Mouse (Mus musculus) gastrocnemius, adult 2 months (tissue): ENCODE measurements around the gene Tymp. TPM values are rescaled to one million over a fixed set of nuclear protein-coding genes. Genes with fewer than 3 reads are reported as not detected.

Experiments
- DNase-seq: peaks from one replicate; pipeline ENCODE4 v3.0.0; 2022
- H3K27ac ChIP-seq: fragments of 200-600 bp; 2 replicates; pipeline ENCODE4 v1.8.1; 2022; ENCODE audit warnings: mild to moderate bottlenecking
- H3K4me3 ChIP-seq: fragments of 200-600 bp; 2 replicates; pipeline ENCODE4 v1.8.1; 2022; ENCODE audit warnings: mild to moderate bottlenecking, moderate library complexity
- CTCF ChIP-seq: fragments of 200-600 bp; IDR thresholded peaks from 2 replicates; pipeline ENCODE4 v1.8.1; 2022; ENCODE audit warnings: antibody characterized with exemption, mild to moderate bottlenecking, moderate library complexity
- intact Hi-C: fragments of 180-260 bp; cut with DNase I; formaldehyde crosslinking; loops from one replicate; pipeline ENCODE4 v1.15.1; 2025
- total RNA-seq, 2 experiments: library from RNA; stranded (reverse); gene quantifications; 2 replicates each; pipeline ENCODE4 v1.2.3; 2021

The Tymp gene
- total RNA-seq, 2 experiments from 2014 or later = 0.25 to 0.64 TPM

DNA sequence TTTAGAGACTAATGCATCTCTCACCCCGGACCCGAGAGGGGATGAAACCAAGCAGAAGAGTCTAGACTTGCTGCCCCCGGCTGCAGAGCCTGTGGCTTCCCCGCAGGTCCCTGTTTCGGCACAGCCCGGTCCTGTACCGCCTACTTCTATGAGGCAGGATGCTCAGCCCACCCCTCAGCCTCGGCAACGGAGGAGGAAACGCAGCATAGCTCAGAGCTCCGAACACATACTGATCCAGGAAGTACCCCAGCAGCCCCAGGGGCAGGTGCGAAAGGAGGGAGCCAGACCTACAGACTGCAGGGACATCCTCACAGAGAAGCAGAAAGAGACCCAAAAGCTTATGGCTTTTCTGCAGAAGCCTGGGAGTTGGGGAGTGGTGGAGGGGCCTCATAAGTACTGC lies 10.3 kb upstream of the Tymp start:
- no peak for TF ChIP-seq CTCF
- Histone ChIP-seq H3K27ac (no peak overlapping the region), H3K4me3 (no peak overlapping the region)
- DNase-seq = no peak
- intact Hi-C loops = no loop called here

DNA sequence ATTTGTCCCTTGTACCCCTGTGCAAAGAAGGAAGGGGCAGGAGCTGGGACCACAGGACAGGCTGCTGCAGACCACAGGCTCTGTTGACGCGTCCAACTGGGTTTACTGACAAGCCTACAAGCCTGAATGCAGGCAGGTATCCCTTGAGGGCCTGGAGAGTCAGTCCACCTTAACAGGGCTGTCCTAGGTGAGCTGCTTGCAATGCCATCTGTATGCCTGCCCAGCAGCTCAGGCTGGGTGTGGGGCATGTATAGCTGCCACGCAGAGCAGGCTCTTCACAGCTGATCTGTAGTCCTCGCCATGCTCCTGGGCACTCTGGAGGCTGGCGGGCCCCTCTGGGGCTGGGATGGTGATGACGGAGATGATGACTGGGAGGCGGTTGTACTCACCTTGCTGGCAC lies 7.8 kb upstream of the Tymp start, which contains the start of gene Klhdc7b:
Gene Klhdc7b, plus strand, starts transcription at position 301 of the 400 bp plus-strand sequence.
- intact Hi-C loops = no loop called here
- no peak for DNase-seq
- no peak within 1 kb of the TSS for H3K4me3 ChIP-seq
- no peak within 1 kb of the TSS for H3K27ac ChIP-seq
- TF ChIP-seq CTCF = no peak

DNA sequence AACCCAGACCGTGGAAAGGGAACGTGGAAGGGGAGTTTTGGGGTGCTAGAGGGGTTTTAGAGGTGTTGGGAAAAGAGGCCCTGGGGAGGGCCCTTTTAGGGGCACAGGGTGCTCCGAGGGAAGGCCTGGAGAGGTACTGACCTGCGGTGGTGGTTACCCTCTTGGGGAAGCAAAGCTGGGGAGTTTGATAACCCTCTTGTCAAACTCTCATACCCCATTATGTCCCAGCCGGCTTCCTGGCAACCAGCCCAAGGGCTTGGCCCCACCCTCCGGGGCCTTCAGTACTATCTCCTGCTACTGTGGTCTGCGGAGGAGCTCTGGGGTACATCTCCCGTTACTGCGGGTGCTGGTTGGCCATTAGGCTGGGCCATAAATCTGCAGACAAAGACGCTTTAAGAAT lies 2.6 kb upstream of the Tymp start:
- TF ChIP-seq CTCF = no peak
- intact Hi-C loops = no loop called here
- peak overlapping the region; percentile 71 for H3K4me3 ChIP-seq
- no peak for DNase-seq
- peak overlapping the region; percentile 83 for H3K27ac ChIP-seq

DNA sequence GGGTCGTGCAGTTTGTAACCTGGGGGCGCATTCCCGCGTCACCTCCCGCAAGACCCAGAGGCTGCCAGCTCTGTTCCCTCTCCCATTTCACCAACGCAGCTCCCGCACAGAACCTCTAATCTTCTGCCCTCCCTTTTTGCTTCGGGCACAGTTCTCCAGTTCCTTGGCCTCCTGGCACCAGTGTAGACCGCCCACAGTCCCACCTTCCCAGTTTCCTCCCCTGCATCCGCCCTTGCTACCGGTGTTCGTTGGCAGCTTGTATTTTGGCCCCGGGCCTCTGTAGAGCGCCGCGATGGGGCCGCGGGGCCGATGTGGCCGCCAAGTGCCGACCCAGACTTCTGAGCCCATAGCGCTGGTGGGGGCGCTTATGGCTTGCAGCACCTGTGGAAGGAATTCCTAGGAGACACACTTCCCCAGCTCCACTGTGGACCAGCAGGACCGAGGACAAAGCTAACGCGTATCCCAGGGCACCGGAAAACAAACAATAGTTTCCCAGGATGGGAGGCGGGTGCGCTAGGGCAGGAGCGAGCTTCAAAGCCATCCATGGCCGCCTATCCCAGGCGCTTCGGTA lies 2.1 kb upstream of the Tymp start, which contains the start of gene Odf3b:
Gene Odf3b, minus strand, starts transcription at position 452 of the 571 bp plus-strand sequence.
- TF ChIP-seq CTCF = no peak
- peak within 1 kb of the TSS; percentile 83 for H3K27ac ChIP-seq
- intact Hi-C loops = no loop called here
- no peak for DNase-seq
- peak within 1 kb of the TSS; percentile 71 for H3K4me3 ChIP-seq

DNA sequence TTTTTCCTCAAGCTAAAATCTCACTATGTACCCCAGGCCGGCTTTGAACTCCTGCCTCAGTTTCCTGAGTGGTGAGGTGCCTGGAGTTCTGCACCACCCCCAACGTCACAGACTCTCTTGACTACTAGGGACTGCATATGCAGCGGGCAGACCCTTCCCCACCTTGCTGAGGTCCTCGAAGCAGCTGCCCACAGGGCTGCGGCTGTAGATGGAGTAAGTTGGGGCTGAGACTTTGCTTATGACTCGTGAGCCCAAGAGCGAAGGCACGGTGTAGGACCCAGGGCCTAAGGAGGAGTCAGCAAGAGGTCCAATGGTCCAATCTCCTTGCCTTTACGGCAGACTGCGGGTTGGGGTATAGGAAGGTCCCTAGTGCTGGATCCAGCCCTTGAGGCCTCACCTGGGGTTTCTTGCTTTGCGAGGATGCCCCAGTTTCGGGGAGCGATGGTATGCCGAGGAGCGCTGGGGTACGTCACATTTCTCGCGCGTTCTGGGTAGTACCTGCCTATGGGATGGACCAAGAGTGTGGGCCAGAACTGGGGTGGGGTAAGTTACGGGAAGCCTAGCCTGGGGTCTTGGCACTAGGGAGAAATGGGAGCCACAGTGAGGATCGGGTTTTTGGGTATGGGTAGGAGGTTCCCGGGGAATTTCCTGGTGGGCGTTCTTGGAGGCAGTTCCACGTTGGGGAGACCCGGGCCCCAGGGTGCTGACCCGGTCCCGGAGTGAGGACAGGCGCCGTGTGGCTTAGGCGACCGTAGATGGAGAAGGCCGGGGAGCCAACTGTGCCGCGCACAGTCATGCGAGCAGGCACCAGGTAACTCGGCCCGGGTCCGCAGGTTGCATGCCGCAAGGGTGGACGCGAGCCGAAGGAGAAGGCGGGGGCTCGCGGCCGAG lies 1.3 kb upstream of the Tymp start:
- peak overlapping the region; percentile 83 for H3K27ac ChIP-seq
- intact Hi-C loops = no loop called here
- peak overlapping the region; percentile 71 for H3K4me3 ChIP-seq
- TF ChIP-seq CTCF = no peak
- no peak for DNase-seq

DNA sequence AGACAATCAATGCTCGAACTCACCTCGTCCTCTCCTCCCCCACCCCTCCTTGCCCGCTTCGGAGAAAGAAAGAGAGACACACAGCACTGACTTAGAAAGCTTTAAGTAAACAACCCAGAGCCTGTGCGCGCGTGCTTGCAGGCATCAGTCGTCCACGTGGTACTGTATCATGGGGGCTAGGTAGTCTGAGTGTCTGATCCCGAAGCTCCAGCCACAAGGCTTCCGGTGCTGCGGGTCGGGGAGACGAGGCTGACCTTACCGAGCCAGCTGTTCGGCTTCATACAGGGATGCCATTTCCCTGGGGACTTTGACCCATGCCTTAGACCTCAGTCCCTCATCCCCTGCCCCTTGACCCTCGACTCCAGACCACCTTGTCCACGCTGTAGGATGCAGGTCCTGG lies 523 bp upstream of the Tymp start:
- intact Hi-C loops = no loop called here

DNA sequence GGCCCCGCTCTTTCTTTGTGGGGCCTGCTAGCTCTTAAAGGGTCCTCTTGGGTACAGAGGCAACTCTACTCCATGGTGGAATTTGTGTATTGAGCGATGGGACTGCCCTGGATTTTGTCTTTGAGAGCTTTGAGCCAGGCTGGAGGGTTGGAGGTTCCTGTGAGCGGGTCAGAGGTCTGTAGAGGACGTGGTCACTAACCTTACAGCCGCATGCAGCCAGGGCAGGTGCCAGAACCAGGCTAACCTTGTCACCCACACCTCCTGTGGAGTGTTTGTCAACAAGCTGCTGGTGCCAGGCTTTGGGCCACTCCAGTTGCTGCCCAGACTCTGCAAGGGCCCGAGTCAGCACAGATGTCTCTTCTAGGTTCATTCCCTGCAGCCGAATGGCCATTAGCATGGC lies 799 bp downstream of the Tymp start:
- no peak for DNase-seq
- no peak for TF ChIP-seq CTCF
- H3K4me3 ChIP-seq = no peak overlapping the region
- H3K27ac ChIP-seq = no peak overlapping the region
- intact Hi-C loops = no loop called here

More for the DNA sequence above, 523 bp upstream of the Tymp start:
- peak overlapping the region; percentile 20 for H3K4me3 ChIP-seq
- no peak overlapping the region for H3K27ac ChIP-seq
- no peak for DNase-seq
- no peak for TF ChIP-seq CTCF

DNA sequence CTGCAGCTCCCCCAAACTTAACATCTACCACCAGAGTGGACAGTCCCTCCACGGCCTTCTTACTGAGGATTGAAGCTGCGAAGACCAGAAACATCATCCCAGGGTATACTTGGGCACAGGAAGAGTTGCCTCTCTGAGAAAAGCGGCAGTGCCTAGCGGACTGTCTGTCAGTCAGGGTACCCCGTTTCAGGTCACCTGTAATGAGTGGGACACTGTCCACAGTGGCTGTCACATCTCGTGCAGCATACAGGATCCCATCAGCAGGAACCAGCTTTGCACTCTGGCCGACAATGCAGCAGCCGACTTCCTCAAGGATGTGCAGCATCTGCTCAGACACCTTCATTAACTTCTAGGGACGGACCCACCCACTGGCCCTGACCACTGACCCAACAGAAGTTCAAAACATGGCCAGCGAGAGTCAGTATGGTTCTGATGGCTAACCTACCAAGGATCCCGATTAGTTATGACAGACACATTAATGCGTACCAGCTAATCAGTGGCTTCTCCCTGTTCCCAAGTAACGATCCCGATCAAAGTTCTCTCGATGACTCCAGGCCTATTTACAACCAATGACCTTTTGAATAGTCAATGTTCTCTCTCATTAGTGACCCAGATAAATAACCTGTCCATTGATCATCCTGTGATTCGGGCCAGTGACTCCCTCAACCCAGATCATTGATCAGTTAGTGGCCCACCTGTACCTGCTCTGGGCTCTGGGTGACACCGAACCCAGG lies 1.9 kb downstream of the Tymp start:
- intact Hi-C loops = loop anchor here (5.0 kb wide), 1 partner anchor 92 kb away; no protein-coding TSS in a partner anchor
- Histone ChIP-seq H3K27ac (peak overlapping the region; percentile 95), H3K4me3 (no peak overlapping the region; the same call in 1 of the 2 replicates)
- TF ChIP-seq CTCF = no peak
- DNase-seq = no peak

DNA sequence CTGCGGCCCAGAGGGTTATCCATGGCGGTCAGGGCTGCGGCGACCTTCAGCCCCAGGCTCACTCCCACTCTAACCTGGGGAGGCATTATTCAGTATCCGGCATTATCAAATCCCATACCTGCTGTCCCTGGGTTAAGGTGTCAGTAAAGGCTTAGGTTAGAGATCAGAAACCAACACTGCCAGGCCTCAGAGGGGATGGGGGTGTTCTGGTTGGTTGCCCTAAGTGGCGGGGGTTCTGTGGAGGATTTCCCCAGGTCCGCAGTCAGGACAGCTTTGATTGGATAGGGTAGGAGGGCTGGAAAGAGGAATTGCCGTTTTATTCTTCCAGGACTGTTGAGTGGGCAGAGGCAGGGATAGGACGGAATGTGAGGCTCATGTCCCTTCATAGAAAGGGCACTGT lies 2.5 kb downstream of the Tymp start:
- TF ChIP-seq CTCF = no peak
- DNase-seq = no peak
- Histone ChIP-seq H3K4me3 (peak overlapping the region; percentile 89), H3K27ac (peak overlapping the region; percentile 95)
- intact Hi-C loops = loop anchor here (5.0 kb wide), 1 partner anchor 93 kb away; no protein-coding TSS in a partner anchor

DNA sequence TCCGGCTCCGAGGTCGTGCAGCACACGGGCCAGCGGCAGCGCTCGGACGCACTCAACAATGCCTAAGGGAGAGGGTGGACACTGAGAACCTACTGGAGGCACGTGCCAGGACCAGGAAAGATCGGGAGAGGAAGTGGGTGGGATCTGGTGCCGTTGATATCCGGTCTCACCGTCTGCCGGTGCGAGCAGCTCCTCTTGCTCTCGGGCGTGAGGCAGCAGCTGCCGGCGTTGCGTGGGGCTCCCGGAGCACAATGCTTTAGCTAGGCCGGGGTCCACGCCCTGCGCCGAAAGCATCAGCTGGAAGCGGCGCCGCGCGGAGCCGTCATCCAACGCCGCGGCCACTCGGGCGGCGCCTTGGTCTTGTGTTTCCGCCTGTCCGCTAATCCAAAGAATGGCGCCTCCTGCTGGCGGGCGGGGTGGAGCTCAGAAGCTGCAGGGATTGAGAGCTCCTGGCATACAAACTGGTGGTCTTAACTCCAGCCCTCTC lies 3.0 kb downstream of the Tymp start, which contains the start of gene Sco2:
Gene Sco2, minus strand, starts transcription at position 85 of the 487 bp plus-strand sequence.
- DNase-seq = peak; percentile 96
- TF ChIP-seq CTCF = peak; percentile 97
- Histone ChIP-seq H3K4me3 (peak within 1 kb of the TSS; percentile 89), H3K27ac (peak within 1 kb of the TSS; percentile 95)
- intact Hi-C loops = loop anchor here (1.0 to 5.0 kb wide), 2 partner anchors 19 to 93 kb away; partner anchors contain the start of genes Lmf2 and Ncaph2

DNA sequence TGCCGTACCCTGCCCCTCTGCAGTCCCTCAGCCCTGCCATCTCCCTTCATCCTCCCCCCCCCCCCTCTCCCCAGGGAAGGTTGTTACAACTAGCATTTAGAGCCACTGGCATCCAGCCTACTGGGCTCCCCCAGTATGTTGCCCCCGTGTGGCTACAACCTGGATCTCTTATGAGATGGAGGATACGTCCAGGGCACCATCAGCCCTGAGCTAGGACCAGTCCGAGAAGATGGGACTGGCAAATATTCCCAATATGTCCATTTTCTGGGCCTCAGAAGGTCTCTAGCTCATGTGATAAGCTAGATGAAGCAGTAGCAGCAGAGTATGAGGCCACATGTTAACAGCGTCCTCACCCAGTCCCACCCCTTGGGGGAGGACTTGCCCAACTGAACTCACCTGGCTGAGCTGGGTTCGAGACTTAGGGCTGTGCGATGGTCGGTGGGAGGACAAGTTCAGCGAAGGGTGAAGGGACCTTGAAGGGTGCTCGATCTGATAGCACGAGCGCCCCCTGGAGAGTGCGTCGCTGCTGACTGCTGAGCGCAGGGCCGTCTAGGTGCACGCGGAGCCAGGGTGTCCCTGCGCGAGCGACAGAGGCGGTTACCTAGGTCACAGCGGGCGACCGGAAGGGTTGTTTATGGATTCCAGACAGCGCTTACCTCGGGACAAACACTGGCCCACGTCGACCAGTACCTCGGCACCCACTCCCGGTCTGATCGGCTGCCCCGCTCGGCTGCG lies 3.6 kb downstream of the Tymp start:
- peak; percentile 76 for TF ChIP-seq CTCF

DNA sequence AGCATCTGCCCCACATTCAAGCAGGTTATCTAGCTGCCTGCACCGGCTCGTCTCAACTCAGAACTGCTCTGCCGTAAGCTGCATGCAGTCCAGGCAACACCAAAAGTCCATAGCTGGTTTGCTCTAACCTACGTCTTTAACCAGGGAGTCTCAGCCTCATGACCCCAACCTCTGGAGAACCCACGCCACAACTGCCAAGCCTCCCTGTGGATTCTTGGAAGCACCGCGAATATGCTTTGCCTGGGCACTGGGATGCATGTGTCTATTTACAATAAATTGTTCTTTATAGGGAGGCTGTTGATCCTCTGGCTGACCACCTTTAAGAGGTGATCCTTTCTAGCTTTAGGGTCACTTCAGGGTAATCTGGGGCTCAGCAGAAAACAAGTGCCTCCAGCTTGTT lies 4.3 kb downstream of the Tymp start:
- H3K4me3 ChIP-seq = peak overlapping the region; percentile 89
- TF ChIP-seq CTCF = no peak
- H3K27ac ChIP-seq = peak overlapping the region; percentile 95
- no peak for DNase-seq
- intact Hi-C loops = loop anchor here (5.0 kb wide), 1 partner anchor 95 kb away; no protein-coding TSS in a partner anchor

More for the DNA sequence above, 3.6 kb downstream of the Tymp start:
- Histone ChIP-seq H3K27ac (peak overlapping the region; percentile 95), H3K4me3 (peak overlapping the region; percentile 89)
- intact Hi-C loops = loop anchor here (1.0 to 5.0 kb wide), 2 partner anchors 18 to 94 kb away; partner anchors contain the start of genes Lmf2 and Ncaph2
- peak; percentile 91 for DNase-seq
